Mouse (Mus musculus) brain, embryonic 14.5 days (tissue): ENCODE results near the gene Map2.

Experiments used
- CTCF ChIP-seq: fragments of 200-500 bp; IDR thresholded peaks from 2 replicates; pipeline ENCODE4 v1.5.1; 2012; ENCODE audit warnings: inconsistent platforms, mild to moderate bottlenecking, moderate library complexity, borderline replicate concordance; ENCODE audit not compliant: insufficient read depth, insufficient read length; ENCODE audit errors: extremely low read depth
- POLR2A ChIP-seq: fragments of 200-500 bp; IDR thresholded peaks from 2 replicates; pipeline ENCODE4 v1.6.1; 2012; ENCODE audit warnings: mild to moderate bottlenecking, inconsistent platforms, borderline replicate concordance; ENCODE audit not compliant: poor library complexity, insufficient read depth, insufficient read length, severe bottlenecking; ENCODE audit errors: extremely low read depth

DNA sequence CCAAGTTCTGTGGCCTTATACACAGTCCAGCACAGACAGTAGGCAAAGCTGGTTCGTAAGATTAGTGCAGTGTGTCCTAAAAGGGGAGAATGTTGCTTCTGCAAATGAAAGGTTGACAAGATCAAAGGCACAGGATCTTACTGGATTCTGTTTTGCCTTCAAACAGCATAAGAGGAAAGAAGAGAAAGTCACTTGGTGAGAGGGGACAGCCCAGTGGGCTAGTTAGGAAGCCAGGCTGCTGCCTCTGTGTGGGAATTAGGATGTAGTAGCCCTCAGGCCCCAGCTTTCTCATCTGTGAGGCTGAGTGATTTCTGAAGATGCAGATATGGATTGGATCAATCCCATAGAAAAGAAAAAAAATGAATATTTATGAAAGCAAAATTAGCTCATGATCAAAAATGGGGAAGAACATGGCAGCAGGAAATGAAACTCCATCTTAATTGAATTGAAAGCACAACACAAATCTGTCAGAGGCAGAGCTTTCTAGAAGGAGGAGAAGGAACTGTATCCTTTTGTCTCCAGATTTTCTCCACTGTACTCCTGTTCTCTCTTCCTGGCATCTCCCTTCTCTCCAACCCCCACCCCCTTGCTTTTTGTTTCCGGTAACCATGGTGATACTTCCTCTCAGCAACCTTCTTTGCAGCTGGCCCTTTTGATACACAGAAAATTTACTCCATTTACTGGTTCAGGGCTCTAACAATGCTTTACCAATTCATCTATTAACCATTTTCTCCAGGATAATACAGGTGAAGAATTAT is 145.5 kb downstream of the Map2 start:
- TF ChIP-seq CTCF: no peak
- TF ChIP-seq POLR2A: no peak
